Mouse (Mus musculus) ovary, adult 18-20 months (tissue): ENCODE data around the gene Rab14.

Source experiments
- DNase-seq: peaks from one replicate; pipeline ENCODE4 v3.0.0; 2022; ENCODE audit warnings: low spot score, mixed read lengths

Rab14 gene

DNA sequence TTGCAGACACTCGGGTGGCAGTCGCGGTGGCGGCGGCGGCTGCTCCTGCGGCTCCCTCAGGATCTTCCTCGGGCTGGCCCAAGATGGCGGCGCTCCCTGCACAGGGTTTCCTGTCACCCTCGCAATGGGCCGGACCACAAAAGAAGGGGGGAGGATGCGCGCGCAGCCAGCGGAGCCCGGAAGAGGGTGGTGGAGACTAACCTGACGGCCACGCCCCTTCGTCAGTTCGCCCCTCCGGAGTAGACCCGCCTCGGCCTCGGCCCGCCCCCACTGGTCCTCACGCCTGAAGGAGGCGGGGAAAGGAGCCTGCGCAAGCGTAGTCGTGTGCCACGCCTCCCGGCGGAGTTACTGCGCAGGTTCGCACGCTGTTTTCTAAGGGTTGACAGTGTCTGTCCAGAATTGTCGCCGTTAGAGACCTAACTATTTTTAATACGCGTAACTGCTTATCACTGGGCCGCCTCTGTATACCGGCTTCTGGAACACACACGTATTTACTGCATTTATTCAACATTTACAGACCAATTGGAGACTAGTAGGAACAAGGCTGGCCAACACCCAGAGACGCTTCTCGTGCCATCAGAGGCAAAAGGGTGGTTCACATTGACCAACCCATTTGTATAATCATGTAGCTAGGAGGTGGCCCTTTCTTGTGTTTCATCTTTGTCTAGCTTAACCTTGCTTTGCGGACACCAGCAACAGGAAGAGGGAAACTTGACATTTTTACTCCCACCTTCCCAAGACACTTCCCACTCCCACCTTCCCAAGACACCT, at the start of gene Rab14:
Gene Rab14, minus strand, starts transcription at position 223 of the 771 bp plus-strand sequence.
- DNase-seq = peak; percentile 99

DNA sequence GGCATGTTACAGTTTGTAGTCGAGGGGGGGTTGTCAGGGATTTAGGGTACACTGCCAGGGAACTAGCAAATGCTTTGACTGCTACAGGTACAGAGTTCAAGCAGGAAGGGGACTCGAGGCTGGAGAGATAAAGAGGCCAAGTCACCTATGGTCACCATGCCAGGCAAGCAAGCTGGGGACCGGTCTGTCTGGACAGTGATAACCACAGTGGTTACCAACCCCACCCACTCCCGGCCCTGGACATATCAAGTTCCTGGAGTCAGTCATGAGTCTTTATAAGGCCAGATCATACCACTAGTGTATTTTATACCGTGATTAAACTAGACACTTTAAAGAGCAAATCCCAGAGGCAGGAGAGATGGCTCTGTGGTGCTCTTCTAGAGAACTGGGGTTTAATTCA, 46.8 kb upstream of the Rab14 start:
- DNase-seq = no peak

DNA sequence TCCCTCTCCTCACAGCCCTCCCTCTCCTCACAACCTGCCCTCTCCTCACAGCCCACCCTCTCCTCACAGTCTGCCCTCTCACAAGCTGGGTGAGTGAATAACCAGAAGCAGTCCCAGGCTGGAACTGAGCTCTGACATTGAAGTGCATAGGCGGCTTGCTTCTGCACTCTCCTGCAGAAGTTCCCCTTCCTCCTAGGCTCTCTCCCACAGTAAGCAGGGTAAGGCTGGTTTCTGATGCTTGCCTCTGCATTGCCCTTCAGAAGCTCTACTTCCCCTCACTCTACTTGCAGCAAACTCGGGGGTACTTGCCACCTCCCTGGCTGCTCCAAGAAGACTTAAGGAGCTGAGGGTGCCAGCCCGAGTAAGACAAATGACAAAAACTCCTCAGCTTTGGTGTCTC, 43.3 kb upstream of the Rab14 start:
- DNase-seq = no peak

DNA sequence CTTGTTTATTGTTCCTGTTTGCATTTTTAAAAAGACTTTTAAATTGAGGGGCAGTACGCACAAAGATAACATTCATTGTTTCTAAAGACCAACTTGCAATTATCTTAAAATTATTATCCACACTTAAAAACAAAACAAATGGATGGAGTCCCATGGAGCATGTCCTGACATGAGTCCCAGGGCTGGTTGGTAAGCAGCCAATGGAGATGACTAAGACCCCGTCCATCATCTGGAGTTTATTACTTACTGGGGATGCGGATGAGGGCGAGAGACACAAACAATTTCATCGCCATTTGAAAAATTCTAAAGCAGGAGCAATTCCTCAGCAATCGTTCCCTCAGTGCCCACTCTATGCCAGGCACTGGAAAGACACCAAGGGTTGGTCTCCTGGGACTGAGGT, 34.1 kb upstream of the Rab14 start:
- no peak for DNase-seq

DNA sequence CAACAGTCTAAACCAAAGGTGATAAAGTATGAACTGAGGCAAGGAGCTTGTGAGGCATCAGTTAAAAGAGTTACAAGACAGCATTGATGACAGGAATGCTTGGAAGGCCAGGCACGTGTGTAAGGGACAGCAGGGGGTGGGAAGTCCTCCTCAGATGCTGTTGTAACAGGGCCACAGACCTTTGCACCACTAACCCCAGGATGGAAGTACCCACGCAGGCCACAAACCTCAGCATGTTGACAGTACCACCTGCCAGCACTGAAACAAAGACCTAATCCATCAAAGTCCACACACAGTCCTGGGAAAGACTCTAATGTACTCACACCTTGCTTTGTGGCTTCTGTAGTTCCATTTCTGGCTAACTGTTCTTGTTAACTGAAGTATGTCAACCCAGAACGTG, 33.0 kb upstream of the Rab14 start:
- DNase-seq = no peak

DNA sequence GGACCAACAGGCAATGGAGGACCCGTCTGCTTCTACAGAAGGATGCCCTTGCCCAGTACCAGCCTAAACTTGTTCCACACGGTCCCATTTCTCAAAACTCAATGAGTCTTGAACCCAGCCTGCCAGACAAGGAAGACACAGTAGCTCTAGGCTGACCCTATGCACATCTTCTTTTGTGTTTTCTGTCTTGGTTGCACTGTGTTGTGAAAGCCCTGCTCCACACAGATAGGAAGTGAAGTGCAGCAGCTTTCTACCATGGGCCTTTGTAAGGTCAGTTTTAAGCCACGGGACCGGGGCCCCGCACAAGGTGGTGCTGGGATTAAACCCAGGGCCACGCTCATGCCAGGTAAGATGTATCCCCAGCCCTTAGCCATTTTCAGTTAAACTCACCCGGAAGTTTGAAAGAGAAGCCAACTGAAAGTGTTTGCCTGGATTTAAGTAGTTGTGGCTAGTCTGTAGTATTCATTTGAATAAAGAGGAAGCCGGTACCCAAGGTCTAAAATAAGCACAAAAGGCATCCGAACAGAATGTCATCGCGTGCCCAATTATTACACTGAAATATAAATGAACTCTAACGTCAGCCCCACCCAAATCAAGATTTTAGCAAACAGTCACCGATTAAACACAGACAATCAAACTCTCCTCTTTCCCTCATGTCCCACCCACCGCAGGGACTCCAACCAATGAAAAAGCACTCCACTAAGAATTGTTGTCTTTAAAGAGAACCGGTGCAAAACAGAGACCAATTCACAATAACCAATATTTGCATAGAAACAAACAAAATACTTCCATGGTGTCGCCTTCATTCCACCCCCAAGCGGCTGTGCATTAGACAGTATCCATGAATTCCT, 31.9 kb upstream of the Rab14 start:
- DNase-seq = no peak

DNA sequence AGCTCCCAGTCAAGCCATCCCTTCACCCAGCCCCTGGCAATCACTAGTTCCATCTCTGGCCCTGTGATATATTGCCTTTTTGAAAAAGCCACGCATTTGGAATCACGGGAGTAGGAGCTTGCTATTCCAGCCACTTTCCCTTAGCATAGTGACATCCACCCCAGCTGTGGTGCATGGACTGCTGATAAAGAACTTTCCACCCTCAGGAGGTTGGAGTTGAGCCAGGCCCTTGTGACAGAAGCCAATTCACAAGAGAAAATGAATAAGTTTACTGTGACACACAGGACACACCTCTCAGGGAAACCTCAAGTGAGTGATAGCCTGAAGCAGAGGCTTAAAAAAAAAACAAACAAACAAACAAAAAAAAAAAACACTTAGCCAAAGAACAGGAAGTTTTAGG, 31.0 kb upstream of the Rab14 start:
- DNase-seq = no peak

DNA sequence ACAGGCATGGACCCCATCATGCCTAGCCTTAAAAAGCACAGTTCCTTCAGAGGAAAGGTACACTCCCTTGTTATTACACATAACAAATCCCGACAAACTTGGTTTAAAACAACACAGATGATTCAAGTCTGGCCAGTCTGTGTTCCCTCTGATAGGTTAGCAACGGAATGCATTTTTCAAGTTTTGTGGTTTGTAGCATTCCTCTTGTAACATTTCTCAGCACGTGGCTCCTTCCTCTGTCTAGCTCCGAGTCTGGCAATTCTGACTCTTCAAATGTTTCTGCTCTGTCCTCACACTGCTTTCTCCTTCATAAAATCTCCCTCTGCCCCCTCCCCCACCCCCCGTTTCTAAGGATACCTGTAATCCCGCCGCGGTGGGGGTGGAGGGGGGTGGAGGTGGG, 29.3 kb upstream of the Rab14 start:
- DNase-seq = no peak

DNA sequence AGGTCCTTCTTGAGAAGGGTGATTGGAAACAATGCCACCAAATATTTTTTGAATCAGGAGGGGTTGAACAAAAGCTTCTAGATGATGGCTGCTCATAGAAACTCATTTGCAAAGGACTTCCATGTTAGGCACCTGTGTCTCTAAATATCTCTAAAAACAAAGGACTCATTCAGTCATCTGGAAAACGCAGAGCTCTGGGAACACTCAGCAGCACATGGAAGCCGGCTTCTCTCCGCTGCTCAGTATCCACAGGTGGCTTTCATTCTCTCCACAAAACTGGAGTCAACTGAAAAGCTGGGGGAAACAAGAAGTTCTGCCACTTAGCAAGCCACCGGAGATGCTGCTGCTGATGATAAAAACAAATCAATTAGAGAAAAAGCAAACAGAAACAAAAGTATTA, 27.2 kb upstream of the Rab14 start:
- no peak for DNase-seq

DNA sequence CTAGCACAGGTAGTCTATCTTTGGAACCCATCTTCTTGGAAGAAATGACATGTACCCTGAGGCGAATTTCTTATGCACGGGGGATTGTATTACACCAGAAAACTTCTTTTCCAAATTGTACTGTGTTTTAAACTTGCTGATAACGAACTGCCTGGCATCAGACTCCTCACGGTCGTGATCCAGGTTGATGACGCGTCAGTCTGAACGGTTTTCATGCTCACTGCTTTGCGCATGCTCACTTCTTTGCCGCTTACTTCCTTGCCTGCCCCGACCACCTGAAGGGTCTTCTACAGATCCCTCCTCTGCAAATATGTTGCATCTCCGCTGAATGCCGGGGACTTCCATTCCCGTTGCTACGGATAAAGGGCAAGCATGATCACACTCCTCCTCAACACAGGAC, 23.4 kb upstream of the Rab14 start:
- DNase-seq = no peak

DNA sequence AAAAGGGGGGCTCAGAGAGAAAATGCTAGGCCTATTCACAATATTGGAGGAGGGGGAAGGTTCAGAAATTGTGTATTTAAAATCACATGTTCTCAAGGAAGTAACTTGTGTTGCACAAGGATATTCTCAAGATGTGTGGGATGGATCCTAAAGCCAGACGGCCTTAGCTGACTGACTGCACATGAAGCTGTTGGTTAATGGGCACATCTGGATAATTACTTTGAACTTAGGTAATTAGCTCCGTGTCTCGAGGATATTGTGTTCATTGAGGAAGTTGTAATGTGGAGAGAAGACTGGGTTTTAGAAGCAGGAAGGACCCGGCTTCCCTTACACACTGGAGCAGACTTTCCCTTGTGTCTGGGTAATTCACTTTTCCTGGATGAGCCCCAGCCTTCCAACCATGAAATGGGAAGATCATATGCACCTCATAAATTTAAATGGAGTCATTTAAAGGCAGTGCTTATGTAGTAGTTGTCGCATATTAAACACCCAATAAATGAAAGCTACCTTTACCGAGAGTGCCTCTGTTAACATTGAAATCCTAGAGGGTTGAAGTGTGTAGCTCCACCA, 22.0 kb upstream of the Rab14 start:
- no peak for DNase-seq

DNA sequence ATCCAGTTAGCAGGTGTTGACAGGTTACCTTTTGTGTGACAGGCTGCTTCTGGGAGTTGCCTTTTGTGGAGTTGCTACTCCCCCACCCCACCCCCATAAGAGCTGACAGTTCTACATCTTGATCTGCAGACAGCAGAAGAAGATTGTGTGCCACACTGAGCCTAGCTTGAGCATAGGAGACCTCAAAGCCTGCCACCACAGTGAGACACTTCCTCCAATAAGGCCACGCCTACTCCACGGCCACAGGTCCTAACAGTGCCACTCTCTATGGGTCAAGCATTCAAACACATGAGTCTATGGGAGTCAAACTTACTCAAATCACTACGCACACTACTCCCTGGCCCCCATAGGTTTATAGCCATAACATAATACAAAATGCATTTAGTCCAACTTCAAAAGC, 17.8 kb upstream of the Rab14 start:
- no peak for DNase-seq

DNA sequence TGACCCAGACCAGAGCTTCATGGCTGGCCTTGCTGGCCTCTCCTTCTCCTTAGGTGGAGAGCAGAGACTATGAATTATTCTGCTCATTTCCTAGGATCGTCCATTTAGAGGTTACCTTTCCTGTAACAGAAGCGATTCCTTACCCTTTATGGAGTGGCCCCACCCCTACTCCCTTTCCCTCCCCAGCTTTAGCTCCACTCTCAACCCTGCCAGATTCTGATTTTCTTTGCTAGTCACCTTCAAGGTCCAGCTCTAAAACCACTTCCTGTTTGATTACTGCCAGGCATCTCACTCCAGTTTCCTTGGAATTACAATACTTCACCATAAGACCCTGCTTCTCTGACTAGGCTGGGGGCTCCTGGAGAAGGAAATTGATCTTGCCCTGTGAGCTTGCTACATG, 15.8 kb upstream of the Rab14 start:
- DNase-seq = no peak

DNA sequence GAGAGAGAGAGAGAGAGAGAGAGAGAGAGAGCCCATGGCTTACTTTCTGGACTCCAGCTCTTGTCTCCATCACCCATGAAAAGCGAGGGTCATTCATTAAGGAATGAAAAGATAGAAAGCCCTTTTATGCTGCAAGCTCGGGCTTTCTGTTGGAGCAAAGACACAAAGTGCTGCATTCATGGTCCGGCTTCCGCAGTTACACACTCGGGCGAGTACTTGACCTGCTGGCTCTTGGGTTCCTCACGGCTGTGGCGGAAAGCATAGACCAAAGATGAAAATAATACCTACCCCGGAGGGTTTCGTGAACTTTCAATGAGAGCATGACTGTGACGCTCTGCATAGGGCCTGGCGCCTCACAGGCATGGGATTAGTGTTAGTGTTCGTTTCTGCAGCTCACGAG, 14.4 kb upstream of the Rab14 start:
- no peak for DNase-seq

DNA sequence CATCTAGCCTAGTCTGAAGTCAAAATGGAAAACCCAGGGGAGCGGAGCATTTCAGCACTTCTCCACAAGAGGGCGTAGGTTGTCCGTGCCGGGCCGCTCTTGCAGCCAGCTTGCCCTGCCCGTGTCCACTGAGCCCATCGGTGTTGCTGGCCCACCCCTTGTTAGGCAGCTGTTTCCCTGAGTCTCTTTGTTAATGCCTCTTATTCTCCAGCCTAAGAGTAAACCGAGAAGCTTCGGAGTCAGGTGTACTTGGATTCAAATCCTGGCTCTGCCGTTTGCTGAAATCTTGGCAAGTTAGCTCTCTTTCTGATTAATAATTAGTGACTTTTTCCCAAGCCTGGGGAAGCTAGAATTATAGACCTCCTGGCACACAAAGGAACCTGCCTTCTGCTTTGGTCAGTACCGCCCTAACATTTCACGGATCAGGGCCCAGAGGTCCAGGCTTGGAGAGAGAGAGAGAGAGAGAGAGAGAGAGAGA, 14.0 kb upstream of the Rab14 start:
- DNase-seq = peak; percentile 69

DNA sequence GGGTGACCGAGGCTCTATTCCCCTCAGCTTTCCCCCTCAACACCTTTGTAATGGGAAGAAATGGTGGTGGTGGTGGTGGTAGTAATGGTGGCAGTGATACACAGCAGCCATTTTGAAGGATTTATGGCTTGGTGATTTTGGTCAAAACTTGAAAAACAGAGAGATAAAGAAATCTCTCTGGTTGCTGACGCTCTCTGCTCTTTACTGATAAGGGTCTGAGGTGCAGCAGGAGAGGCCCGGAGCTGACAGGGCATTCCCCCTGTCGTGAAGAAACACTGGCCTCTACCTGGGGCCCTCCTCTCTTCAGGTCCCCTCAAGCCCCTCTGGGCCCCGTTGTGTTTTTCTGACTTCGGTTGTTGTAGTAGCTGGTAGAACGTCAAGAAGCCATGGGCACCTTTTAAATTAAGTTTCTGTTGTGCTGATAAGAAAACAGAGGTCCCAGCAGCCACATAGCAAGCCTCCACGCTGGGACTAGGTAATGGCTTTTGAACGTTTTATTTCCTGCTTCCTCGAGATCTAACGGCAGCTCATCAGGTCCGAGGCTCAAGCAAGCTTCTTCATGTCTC, 12.5 kb upstream of the Rab14 start:
- no peak for DNase-seq

DNA sequence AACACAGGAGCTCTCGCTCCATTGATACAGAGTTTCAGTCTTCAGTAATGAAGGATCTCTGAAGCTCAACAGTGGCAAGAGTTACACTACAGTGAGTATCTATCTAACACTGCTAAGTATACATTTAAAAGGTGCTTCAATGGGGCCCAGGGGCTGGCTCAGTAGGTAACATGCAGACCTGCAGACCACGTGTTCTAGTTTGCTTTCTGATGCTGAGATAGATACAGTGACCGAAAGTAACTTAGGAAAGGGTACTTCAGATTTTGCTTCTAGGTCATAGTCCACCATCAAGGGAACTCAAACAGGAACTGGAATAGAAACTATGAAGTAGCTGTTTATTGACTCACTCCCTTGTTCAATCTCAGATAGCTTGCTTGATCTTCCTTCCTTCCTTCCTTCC, 10.8 kb upstream of the Rab14 start:
- no peak for DNase-seq

DNA sequence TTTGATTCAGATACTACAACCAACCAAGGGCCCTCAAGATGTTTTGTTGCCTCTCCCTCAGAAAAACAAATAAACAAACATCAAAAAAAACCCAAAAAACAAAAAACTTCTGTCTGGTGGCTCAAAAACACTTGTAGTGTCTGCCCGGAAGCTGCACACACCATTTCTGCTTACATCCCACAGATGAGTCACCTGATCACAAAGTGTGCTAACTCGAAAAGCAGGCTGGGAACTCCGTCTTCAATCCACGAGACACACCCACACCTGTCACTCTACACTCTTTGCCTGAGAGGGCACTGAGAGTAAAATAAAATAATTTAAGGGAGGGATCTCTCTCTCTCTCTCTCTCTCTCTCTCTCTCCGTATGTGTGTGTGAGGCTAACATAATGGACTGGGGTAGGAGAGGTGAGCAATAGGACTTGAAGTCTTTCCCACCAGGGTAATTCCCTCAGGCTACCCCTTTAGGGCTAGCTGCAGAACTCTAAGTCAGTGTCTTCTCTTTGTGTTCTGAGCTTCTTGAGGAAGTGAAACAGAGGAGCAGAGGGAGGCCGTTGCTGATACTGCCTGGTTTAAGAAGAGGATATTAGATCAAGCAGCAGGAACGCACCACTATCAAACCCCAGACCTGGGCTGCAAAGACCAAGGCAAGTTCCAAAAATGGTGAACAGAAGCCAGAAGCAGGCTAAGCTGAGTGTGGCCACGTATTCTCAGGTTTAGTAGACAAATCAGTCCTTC, 8.2 kb upstream of the Rab14 start:
- DNase-seq = no peak

DNA sequence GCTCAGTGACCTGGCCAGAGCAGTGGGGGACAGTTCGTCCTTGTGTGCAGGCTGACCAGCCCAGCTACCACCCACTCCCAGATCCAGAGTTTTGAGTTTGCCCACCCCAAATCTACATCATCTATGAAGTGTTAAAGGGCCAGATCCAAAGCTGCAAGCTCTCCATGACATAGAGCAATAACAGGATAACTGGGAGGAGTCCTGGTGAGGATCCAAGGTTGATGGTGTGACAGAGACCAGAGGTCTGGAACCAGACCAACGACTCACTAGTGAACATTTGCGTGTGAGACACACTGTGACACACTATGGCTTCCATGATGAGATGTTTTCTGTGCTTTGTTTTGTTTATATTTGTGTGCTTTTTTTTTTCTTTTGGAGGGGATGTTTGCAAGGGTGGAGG, 7.1 kb upstream of the Rab14 start:
- DNase-seq = no peak

DNA sequence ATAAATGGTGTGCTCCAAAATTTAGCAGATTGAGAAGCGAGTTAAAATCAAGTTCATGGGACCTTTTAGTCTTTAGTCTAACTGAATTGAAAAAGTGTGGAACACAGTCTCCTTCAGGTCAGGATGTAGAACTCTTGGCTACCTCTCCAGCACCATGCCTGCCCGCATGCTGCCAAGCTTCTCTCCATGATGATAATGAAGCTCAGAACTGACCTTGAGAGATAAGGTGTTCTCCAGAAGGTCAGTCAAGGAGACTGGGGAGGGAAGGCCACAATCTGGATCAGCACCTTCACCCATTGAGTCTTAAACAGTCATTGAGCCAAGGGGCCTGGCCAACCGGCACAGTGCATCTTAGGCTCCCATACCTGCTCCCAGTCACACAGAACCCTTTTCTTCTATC, 5.8 kb upstream of the Rab14 start:
- no peak for DNase-seq

DNA sequence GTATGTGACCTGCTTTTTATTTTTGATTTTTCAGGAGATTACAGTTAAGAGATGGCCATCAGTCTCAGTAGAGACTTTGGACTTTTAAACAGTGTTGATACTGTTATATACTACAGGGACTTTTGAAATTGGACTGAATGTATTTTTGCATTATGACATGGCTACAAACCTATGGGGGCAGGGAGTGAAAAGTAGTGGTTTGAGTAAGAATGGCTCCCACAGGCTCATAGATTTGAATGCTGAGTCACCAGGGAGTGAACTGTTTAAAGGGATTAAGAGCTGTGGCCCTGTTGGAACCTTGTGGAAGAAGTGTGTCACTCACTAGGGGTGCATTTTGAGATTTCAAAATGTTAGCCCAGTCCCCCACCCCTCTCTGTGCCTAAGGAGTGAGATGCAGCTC, 2.8 kb upstream of the Rab14 start:
- no peak for DNase-seq
